Mouse (Mus musculus) lung, postnatal 25 days (tissue): Measurements from ENCODE around the gene Ccdc181.

Experiments
- DNase-seq: peaks from one replicate; pipeline ENCODE4 v3.0.0; 2022; ENCODE audit warnings: low spot score

The Ccdc181 gene

DNA sequence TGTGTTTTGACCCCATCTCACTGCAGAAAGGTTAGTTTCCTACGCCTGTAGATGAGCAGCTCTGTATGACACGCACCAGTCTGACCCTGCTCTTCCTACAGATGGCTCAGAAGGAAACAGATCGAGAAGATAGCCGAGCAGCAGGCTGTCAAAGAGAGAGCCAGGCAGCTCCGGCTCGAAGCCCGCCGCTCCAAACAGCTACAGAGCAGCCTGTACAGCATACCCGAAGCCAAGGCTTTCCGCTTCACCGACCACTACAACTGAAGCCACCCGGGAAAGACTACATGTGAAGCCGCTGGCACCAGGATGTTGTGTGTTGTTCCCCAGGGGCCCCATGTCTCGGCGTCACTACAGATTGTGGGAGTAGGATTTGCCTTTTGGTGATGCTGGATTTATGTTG lies 12.0 kb downstream of the Ccdc181 start:
- DNase-seq = no peak

DNA sequence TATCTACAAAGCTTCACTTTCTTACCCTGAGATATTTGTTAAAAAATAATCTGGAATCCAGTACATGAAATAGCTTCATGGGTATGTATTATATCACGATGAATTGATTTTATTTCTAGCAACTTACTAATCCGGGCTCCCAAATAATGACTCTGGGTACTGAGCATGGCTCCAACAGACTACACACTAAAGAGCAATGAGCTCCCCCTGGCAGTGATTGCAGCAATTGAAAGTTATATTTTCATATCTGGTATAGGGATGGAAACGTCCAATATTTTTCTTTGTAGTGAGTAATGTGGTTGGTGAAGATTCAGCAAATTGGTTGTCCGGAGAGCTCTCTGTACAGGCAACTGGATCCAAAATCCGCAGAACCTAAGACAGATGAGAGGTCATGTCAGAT lies 16.7 kb downstream of the Ccdc181 start:
- DNase-seq = no peak

DNA sequence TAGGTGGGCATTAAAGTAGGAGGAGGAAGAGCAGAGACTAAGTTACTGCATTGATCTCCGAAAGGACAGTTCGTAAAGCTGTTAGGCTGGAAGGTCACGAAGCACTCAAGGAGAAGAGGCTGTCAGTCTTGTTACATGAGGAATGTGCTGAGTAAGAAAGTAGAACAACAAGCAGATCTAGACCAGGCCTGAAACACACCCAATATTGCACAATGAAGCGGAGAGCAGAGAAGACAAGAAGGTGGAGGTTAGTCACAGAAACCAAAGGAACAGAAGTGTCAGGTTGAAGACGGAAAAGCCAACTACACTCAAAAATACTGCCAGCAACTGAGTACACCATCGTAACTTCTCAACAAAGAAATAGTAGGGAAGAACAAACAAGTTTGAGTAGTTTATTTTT lies 18.7 kb downstream of the Ccdc181 start:
- peak; percentile 43 for DNase-seq

DNA sequence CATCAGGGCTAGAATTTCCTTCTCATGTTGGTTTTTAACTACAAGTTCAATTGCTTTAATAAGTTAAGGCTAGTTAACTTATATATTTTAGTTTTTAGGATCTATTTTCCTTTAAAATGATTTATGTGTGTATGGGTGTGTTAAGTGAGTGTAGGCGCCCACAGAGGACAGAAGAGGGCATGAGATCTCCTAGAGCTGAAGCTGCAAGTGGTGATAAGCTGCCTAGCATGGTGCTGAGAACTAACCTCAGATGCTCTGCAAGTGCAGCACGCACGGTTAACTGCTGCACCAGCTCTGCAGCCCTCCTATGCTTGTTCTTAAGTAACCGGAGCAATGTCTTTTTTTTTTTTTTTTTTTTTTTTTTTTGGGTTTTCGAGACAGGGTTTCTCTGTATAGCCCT lies 21.1 kb downstream of the Ccdc181 start:
- DNase-seq = no peak

DNA sequence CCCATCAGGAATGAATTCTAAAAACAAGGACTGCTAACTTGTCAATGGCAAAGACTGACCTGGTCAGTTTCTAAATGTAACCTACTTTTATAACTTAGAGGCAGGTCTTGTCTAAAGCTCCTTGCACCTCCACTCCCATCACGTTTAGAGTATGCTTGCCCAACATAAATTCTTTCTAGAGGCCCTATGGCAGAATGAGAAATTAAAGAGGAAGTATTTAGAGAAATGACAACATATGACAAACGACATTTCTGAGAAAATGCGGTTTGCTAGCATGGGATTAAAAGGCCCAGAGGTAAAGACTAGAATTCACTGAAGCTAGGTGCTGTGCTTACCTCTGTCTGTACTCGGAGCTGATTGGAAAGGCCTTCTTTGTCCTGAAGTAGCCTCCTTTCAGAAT lies 26.6 kb downstream of the Ccdc181 start:
- DNase-seq = no peak

DNA sequence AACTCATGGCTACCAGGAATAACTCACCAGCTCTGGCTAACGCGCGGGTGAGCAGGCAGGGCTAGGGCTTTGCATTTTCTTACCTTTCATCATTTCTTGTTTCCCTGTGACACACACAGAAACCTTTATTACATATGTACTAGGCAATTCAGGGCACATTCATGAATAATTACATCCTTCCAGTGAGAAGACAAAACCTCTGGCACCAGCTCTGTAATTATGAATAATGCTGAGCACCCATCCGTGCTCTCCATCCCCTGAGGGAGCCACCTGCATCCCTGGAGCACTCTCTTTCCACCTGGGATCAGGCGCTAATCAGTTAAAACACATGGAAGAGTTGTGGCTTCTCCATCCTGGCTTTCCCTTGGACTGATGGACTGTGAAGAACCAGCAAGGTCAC lies 28.4 kb downstream of the Ccdc181 start, which contains the start of gene Nme7:
Gene Nme7, plus strand, starts transcription at position 301 of the 400 bp plus-strand sequence.
- no peak for DNase-seq

DNA sequence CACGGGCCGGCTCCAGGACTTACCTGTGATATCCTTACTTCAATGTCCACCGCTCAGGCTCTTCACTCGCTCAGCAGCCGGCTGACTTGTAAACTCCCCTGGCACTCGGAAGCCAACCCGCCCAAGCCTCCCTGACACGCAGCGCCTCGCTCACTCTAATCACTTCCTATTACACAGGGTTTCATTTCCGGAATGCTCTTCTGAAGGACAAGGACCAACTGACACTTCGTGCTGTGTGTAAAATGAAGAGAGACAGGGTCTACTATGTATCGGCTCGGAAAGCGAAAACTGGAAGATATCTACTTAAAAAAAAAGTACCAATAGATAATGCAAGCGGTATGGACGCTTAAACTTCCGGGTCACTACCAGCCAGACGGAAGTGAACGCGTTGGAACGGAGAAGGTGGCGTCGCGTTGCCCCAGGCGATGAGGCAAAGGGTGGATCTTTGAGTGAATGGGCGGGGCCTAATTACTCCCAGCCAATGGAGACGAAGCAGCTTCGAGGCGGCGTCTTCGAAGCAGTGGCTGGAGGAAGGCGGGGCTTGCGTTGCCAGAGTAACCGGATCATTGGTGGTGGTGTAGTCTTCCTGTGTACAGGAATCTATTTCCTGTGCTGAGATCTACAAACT lies 31.9 kb downstream of the Ccdc181 start, which contains the start of gene Blzf1:
Gene Blzf1, minus strand, starts transcription at position 366 of the 628 bp plus-strand sequence.
- DNase-seq = peak; percentile 98

DNA sequence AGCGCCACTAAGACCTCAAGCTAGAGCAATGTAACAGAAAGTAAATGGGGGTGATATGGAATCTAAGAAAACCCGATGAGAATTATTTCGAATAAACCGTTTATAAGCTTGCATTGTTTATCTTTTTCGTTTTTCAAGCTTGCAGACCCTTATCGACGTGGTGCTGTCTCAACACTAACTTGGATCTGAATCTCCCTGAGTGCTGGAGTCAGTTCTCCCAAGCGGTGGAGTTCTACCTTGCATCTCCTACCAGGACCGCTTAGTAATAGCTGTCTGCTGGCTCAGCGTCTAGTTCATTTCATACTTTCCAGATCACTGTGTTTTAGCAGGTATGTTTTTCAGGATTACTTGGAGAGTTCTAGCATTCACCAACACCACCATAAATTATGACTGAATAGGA lies 32.5 kb downstream of the Ccdc181 start:
- no peak for DNase-seq

DNA sequence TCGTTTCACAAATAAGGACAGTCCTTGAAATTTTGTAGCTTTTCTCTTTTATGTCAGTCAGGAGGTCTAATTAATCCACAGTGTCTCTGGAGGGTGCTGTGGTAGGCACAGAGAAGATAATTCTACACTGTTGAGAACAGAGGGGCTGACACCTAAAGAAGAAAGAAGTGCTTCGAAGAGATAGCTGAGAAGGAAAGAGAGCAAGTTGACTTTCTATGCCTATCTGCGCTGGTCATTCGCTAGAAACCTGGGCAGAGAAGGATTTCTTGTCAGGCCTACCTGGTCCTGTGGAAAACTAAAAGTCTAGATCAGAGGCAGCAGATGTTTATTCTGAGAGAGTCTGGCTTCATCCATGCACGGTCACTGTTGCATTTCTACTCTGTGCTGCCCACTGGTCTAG lies 38.7 kb downstream of the Ccdc181 start:
- DNase-seq = no peak

DNA sequence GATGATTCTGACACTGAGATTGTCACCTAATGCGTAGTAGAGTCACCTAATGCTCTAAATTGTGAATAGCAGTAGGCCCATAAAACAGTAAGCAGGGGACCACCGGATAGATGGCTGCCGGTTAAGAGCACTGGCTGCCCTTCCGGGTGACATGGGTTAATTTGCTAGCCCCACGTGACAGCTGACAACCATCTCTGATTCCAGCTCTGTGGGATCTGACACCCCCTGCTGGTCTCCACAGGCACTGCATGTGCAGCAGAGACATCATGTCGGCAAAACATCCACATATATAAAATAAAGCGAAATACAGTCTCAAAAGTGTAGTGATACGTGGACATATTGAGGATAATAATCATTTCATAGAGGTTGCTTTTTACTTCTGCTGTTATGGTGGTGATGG lies 39.9 kb downstream of the Ccdc181 start:
- no peak for DNase-seq

DNA sequence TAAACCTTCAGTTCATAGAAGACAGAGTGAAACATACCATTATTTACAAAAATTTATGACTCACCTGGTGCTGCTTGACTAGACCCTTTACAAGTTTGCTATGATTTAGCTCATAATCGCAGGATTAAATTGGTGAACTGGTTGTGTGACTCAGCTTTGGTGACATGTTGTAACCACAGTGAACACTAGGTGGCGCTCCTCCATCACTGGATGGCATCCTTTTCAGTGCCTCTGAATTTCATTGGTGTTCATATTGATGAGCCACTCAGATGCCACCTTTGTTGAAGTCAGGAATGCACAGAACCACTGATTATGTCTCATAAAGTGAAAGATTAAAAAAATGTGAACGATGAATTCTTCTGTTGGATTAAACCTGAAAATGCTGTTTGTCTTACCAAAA lies 41.3 kb downstream of the Ccdc181 start:
- DNase-seq = peak; percentile 69

DNA sequence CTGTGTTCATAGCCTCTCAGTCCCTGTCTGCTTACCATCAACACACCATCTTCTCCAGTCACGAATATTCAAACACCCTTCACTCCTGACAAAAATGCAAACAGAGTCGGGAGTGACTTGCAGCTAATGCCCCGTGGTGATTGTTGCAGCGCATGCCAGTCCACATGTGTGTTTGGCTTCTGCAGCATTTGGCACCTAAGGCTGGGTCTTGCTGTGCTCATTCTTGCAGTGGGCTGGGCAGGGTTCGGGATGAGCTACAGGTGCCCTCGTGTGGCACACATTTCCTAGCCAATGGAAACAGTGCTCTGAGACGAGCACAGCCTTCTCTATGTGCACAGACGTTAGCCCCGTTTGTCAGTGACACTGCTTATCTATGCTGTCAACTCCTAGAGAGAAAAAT lies 41.9 kb downstream of the Ccdc181 start:
- no peak for DNase-seq

DNA sequence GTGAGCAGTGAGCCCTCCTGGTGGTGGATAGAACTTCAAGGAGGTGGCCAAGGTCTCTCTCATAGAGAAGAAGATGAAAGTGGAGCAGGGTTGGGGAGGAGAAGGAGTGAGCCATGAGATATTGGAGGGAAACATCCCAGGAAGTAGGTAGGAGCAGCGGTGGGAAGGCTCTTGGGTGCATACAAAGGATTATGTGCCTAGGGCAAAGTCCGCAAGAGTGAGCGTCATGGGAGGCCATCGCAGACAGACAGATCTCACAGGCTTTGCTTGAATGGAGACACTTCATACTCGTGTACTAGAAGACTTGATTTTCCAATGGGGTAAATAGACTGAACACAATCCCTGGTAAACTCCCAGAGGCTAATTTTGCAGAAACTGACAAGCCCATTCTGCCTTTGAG lies 43.1 kb downstream of the Ccdc181 start:
- DNase-seq = no peak

DNA sequence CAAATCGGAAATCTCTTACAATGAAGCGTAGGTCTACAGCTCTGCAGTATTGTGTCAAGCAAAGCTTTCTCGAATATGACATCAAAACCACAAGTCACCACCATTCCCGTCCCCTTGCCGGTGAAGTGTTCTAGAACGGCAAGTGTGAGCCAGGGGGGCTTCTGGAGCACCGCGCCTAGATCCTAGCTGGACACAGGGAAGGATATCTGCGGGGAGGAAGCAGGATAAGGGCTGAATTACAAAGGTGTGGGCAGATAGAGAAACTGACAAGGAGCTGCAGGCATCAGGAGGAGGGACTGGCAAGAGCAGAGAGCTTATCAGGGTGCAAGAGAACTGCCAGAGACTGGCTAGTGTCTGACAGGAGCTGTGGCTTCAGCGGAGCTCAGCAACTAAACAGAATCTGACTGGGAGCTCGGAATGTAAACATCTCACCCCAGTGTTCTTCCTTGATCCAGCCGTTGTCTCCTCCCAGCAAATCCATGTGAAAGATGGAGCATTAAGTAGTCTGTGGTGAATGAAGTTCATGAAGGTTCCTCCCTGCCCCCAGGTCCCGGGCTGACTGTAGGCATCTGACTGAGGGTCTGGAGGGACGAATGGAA lies 44.3 kb downstream of the Ccdc181 start:
- DNase-seq = no peak

DNA sequence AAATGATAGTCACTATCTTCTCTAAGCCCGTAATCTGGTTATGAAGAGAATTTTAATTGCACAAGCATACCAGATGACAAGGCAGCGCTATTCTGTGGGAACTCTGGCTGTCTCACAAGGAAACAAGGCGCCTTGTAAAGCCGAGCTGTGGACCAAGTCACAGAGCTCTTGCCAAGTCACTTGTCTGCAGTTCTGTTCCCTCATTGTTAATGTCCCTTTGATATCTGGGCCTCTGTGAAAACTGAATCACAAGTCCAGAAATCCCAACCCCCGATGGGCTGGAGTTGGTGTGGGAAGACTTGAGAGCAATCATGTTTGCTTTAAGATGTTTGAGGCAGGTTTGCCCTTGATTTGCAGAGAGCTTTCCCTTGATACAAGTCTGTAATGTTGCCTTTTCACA lies 45.3 kb downstream of the Ccdc181 start:
- no peak for DNase-seq

DNA sequence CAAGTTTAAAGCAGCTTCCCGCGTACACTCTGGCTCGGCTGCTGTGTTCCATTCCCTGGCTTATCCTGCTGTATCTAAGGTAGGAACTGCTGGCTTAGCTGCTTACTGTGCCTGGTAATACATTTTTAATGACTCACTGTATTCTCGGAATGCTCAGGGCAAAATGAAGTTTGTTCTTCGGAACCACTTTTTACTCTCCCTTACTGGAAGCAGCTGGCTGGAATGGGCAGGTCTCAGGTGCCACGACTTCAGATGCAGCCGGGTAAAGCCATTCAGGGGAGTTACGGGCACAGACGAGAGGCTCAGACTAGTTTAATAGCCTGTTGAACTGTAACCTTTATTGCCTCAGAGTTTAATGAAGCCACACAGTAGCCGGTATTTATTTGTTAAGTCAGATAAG lies 46.0 kb downstream of the Ccdc181 start:
- DNase-seq = no peak

DNA sequence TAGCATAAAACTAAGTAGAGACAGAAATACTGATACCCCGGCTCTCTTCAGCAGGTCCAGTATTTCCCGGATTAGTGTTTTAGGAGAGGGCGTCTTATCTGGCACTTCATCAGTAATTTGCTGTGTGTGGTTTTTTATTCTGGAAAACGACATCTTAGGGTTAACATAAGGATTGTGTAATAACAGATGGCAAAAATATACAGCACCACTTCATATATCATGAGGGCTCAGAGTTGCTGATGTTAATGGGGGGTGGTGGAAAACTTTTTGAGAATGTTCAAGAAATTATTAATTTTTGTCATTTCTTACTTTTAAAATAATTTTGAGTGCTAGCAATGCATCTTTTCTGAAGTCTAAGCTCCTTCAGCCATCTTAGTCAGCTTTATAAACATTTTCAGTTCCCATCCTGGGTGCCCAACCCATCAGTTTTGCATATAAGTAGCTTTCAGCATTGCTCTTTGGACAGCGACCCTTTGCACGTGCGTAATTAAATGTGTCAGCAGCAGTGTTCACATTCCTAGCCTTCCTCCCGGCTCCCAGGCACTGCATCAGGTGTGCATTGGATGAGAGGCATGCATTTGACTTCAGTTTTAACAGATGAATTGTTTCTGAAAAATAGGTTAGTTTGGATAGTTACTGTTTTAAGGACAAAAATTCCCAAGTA lies 47.7 kb downstream of the Ccdc181 start:
- DNase-seq = no peak

DNA sequence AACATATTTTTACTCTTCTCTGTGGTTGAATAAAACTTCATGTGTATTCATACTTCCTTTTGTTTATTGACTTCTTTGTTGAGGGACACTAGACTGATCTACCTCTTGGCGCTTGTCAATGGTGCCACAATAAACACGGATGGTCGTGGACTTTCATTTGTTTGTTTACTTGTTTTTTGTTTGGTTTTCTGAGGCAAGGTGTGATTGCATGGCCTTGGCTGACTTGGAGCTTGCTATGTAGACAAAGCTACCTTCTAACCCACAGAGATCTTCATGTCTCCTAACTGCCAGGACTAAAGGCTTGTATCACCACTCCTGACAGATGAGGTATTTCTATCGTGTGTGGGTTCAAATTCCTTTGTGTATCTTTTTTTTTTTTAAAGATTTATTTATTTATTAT lies 48.8 kb downstream of the Ccdc181 start:
- no peak for DNase-seq

DNA sequence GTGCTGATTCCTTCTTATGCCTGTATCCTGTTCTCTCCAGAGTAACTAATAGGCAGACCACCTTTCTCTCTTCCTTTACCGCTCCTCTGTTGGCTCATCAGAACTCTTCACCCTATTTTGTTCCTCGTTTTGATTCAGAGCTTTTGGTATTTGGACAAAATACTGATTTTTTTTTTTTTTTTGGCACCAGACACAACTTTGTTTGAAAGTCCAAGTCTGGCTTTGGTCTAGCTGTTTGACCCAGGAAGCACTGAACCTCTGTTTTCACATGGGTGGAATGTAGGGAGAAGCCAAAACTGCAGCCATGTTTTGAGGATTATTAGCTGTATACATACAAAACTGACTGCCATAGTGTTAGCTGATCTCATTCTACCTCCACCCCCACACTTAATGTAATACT lies 49.5 kb downstream of the Ccdc181 start:
- no peak for DNase-seq

DNA sequence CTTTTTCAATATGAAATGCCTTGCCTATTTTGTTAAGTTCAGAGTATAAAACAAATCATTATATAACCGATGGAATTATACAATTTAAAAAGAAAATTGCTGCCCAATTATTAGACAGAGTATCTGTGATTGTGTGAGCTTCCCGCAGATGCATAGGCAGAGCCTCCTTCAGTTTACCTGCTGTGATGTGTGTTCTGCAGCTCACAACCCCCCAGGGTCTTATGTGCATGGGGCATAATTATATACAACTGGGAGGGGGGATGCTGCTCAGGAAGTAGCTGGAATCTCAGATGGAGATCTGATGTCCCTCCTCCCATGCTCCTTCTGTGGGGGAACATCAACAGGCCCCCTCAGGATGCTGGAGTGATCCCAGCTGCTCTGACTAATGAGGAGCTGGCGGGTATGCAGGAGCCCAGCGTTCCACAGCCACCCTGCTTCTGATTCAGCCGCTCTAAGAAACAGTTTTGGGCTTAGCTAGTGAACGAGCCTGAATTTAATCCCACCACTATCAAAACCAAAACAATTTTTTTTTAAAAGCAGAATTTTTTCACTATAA lies 51.3 kb downstream of the Ccdc181 start:
- no peak for DNase-seq

DNA sequence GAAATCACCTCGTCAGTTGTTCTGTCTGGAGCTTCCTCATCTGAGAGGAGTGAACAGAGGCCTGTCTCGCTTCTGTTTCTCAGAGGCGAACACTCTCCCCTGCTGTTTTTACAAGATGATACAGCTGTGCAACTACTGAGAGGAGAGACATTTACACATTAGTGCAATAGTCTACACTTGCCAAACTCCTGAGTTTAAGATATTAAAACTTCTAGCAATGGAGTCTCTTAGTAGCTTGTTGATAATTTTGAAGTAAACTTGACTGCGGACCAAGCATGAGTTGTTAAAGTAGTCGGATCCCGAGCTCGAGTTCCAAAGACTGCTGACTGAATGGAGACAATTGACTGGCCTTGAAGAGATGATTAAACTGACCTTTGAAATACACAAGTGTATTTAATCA lies 52.4 kb downstream of the Ccdc181 start:
- no peak for DNase-seq

DNA sequence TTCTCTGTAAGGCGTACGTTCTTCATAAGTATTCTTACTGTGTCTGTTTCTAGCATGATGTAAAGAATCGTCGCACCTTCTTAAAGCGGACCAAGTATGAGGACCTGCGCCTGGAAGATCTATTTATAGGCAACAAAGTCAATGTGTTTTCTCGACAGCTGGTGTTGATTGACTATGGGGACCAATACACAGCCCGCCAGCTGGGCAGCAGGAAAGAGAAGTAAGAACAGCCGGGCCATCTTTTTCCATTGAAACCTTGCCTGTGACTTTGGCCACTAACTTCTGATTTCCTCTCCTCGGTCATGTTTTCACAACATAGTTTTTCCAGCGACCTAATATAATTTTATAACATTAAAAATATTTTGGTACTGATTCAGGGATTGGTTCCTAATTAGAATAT lies 57.2 kb downstream of the Ccdc181 start:
- no peak for DNase-seq

DNA sequence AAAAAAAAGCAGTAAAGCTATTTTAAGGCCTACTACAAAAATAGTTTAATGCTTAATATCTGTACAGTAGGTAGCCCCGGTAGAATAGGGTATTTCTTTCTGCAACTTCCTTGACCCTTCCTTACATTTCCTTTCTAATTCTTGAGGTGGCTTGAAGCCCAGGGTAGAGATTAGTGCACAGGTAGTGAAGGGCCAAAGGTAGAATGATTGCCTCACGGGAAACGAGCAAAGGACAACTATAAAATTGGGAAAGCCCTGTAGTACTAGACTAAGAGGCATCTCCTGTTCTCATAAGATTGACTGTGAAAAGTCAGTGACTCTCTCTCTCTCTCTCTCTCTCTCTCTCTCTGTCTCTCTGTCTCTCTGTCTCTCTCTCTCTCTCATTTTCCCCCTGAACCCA lies 60.0 kb downstream of the Ccdc181 start:
- no peak for DNase-seq
